Mouse (Mus musculus) kidney, adult 2 months (tissue): Measurements from ENCODE around the gene Atg7.

Source experiments
- CTCF ChIP-seq: fragments of 200-500 bp; conservative IDR thresholded peaks from 2 replicates; pipeline ENCODE4 v1.5.1; 2011; ENCODE audit warnings: low read depth, mild to moderate bottlenecking, control low read depth, low read length, moderate library complexity, mixed read lengths; ENCODE audit not compliant: insufficient read depth, insufficient read length
- POLR2A ChIP-seq: fragments of 200-500 bp; IDR thresholded peaks from one replicate; pipeline ENCODE4 v1.6.1; 2011; ENCODE audit warnings: low read depth, low read length, control low read depth

DNA sequence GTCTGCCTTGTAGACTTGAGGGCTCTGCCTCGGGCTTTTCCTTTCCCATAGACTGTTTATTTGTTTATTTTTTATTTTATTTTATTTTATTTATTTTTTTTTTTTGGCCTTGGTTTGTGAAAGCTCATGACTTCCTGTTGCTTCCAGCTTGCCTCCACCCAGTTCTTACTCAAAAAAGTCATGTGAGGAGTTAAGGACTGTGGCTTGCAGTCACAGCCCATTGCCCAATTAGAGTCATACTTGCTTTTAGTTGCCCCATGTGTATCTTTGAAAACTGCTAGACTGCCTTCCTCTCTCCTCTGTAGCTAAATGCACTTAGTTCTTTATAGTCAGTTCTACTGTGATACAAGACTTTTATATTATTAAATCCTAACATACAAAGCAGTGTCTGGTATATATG, 1.6 kb downstream of the Atg7 start:
- TF ChIP-seq POLR2A: no peak
- no peak for TF ChIP-seq CTCF
